Mouse (Mus musculus) limb, embryonic 13.5 days (tissue): Measurements from ENCODE around the gene Igf2. TPM values are rescaled to one million over a fixed set of nuclear protein-coding genes. Genes with fewer than 3 reads are reported as not detected.

Source experiments
- ATAC-seq: fragments of 200-750 bp; cut with Nextera tagmentation; 2 replicates; pipeline ENCODE4 v1.8.0; 2017; ENCODE audit warnings: low read depth, moderate number of reproducible peaks, moderate TSS enrichment; ENCODE audit not compliant: low FRiP score
- H3K27ac ChIP-seq: fragments of 300-500 bp; sonication (generic); 2 replicates; pipeline ENCODE4 v1.5.1; 2015; ENCODE audit warnings: inconsistent platforms, mild to moderate bottlenecking, moderate library complexity
- H3K27me3 ChIP-seq: fragments of 300-500 bp; sonication (generic); 2 replicates; pipeline ENCODE4 v1.6.1; 2015; ENCODE audit warnings: mild to moderate bottlenecking, inconsistent platforms
- H3K36me3 ChIP-seq: fragments of 300-500 bp; sonication (generic); 2 replicates; pipeline ENCODE4 v1.6.1; 2015; ENCODE audit warnings: inconsistent platforms, mild to moderate bottlenecking, moderate library complexity
- H3K4me1 ChIP-seq: fragments of 300-500 bp; sonication (generic); 2 replicates; pipeline ENCODE4 v1.6.1; 2015; ENCODE audit warnings: inconsistent platforms
- H3K4me2 ChIP-seq: fragments of 300-500 bp; sonication (generic); replicated peaks from 2 replicates; pipeline ENCODE4 v1.6.1; 2015; ENCODE audit warnings: inconsistent platforms, mild to moderate bottlenecking, moderate library complexity
- H3K4me3 ChIP-seq: fragments of 300-500 bp; sonication (generic); 2 replicates; pipeline ENCODE4 v1.5.1; 2015; ENCODE audit warnings: moderate library complexity, mild to moderate bottlenecking, inconsistent platforms
- H3K9ac ChIP-seq: fragments of 300-500 bp; sonication (generic); 2 replicates; pipeline ENCODE4 v1.6.1; 2015; ENCODE audit warnings: mild to moderate bottlenecking, inconsistent platforms
- H3K9me3 ChIP-seq: fragments of 300-500 bp; sonication (generic); 2 replicates; pipeline ENCODE4 v1.6.1; 2016; ENCODE audit warnings: inconsistent platforms
- WGBS: fragments of 180-500 bp; shearing (Covaris S2); methylation state at CpG from one replicate; pipeline ENCODE4 v1.1.7; 2015; 5-methylcytosine and 5-hydroxymethylcytosine counted together
- microRNA counts: library from miRNA; unstranded; fragments of <30 nt; microRNA quantifications from one replicate; lab custom pipeline; 2016
- microRNA-seq: library from miRNA; unstranded; fragments of <30 nt; microRNA quantifications from one replicate; pipeline ENCODE4, GENCODE M21; 2016
- polyA plus RNA-seq: library from polyadenylated mRNA; unstranded; fragments of >200 nt; fragmentation: Nextera tagmentation; extraction: Ambion mirVana; gene quantifications from 2 replicates; pipeline ENCODE4 v1.2.1, GENCODE M21; 2015

Igf2 gene
- polyA plus RNA-seq, 1 experiment from 2014 or later, result 1,260 TPM

- under 1% methylated on average over 12 of the region's 12 CpGs for WGBS
- H3K4me2 ChIP-seq, result peak overlapping the region; percentile 48
- peak overlapping the region; percentile 56; the same call in 1 of the 2 replicates for H3K9ac ChIP-seq
- H3K4me1 ChIP-seq, result peaks cover 34% of the 10 kb centered on the region
- H3K27me3 ChIP-seq, result no peaks in the 10 kb centered on the region
- ATAC-seq, result peak; percentile 87
- H3K36me3 ChIP-seq, result no peaks in the 10 kb centered on the region
- no peaks in the 10 kb centered on the region for H3K9me3 ChIP-seq
- H3K27ac ChIP-seq, result peak overlapping the region; percentile 90
- 0 out of 2 replicates have a peak overlapping the region, but pooled peaks have one; percentile 13 for H3K4me3 ChIP-seq
These were observed 55.8 kb downstream of the Igf2 start for GRCm38 (mm10) chr7:142610627-142611406.

DNA sequence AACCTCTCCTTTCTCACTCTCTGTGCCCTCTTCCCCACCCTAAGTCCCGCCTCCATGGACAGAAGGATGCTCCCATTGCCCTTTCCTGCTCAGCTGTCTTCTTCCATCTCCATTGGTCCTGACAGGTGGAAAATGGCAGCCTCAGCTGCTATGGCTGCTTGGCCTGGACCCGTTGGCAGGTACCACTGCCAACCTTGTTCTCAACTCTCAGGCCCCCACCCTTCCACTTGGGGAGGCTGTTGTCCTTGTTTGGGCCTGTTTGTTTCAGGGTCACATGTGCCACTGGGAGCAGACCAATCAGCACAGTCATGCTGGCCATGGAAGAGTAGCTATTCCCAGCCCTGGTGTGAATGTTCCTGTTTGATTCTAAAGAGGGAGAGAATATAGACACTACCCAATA lies 65.7 kb downstream of the Igf2 start:
- Histone ChIP-seq H3K9ac (no peak overlapping the region), H3K4me1 (peaks cover 52% of the 10 kb centered on the region), H3K27ac (0 out of 2 replicates have a peak overlapping the region, but pooled peaks have one; percentile 22), H3K9me3 (no peaks in the 10 kb centered on the region), H3K27me3 (no peaks in the 10 kb centered on the region), H3K4me2 (no peak overlapping the region), H3K36me3 (no peaks in the 10 kb centered on the region), H3K4me3 (no peak overlapping the region)
- 74% methylated on average over 2 of the region's 2 CpGs for WGBS
- ATAC-seq, result no peak; the same call in 1 of the 2 replicates

MicroRNAs encoded within 50 kb of the gene (microRNA counts, 519-probe panel; counts per million panel counts)
- microRNA mmu-miR-483 (lab: Ali Mortazavi, UCI), result 2,906 counts per million, percentile 47 among the panel's probes with 10 or more counts

Small RNA genes within 50 kb of the gene (microRNA-seq; reads per million reads assigned to microRNA genes)
- 3,016 reads per million, percentile 86 among the genes with 10 or more reads in this experiment for gene Mir483

Other genes starting within 250 kb of the Igf2 start
- gene Syt8, start 232.0 kb downstream of the Igf2 start, polyA plus RNA-seq, result 1.2 and 1.4 TPM in 2 replicates
- 45.2 and 47.5 TPM in 2 replicates for gene Tnni2, start 225.0 kb downstream of the Igf2 start, polyA plus RNA-seq
- 46.3 and 49.8 TPM in 2 replicates for gene Lsp1, start 206.0 kb downstream of the Igf2 start, polyA plus RNA-seq
- 60.9 and 62.3 TPM in 2 replicates for gene Tnnt3, start 168.0 kb downstream of the Igf2 start, polyA plus RNA-seq
- gene Mrpl23, start 134.1 kb downstream of the Igf2 start, polyA plus RNA-seq, result 27.3 and 35.1 TPM in 2 replicates
- gene Gm49394, start 3.1 kb upstream of the Igf2 start, polyA plus RNA-seq, result 0.23 TPM in 1 of 2 replicates, not detected in the other
- not detected in 2 replicates for gene Ins2, start 76.6 kb upstream of the Igf2 start, polyA plus RNA-seq